Mouse (Mus musculus): ENCODE results near the gene R3hdm1.
"Not testable (repeated sequence)": the region's sequence is repeated elsewhere in the genome, so short reads cannot be mapped to it uniquely, and the experiment has no call there.

R3hdm1 gene

GRCm38 (mm10) chr1:128136222-128136621 is 33.1 kb downstream of the R3hdm1 start:
- DNase-seq (ENCODE audit: low read depth): not testable (repeated sequence)

DNA sequence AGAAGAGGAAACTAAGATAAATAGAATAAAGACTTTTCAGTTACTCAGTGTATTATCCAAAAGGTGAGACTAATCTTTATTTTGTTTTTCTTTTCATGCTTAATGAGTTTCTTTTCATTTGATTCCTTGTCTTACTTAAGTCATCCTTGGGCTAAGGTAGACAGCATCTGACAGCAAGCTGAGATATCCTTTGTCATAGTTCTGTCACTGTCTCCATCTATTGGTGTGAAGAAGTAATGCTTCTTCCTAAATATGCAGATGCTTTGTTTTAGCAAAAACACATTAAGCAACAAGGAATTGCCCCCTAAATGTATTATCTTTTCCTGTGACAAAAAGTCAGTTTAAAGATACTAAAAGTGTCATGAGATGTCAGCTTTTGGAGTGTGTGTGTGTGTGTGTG is 37.9 kb downstream of the R3hdm1 start:
- DNase-seq (ENCODE audit: low read depth): no peak

DNA sequence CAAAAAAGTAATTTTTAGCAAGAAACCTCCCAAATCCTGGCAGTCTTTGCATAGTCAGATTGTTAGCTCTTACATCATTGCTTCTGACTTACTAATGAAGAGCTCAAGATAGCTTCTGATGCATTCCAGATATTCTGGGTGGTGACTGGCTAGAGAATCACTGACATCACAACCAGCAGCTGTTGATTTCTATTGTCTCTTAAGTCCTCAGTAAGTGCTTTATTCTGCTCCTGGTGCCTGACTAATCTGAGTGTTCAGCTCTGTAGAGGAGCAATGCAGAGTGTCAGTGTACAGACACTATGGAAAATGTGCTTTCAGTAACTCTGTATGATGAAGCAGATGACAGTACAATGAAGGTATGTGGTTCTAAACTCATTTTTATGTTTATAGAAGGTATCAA is 38.6 kb downstream of the R3hdm1 start:
- no peak for DNase-seq (ENCODE audit: low read depth)

DNA sequence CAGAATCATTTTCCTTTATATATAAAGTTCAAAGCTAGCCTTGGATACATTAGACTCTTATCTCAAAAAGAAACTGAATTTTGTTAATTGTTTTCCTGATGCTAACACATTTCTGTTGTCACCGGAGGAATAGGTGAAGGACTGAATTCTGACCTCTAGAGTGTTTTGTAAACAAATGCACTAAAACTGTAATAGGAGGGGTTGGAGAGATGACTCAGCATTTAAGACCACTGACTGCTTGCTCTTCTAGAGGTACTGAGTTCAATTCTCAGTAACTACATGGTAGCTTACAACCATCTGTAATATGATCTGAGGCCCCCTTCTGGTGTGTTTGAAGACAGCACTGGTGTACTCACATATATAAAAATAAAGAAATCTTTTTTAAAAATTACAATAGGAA is 63.9 kb downstream of the R3hdm1 start:
- no peak for DNase-seq (ENCODE audit: low read depth)

GRCm38 (mm10) chr1:128170104-128170503 is 67.0 kb downstream of the R3hdm1 start:
- no peak for DNase-seq (ENCODE audit: low read depth)

GRCm38 (mm10) chr1:128191426-128191825 is 88.3 kb downstream of the R3hdm1 start:
- no peak for DNase-seq (ENCODE audit: low read depth)

- DNase-seq (ENCODE audit: low read depth): no peak
These were observed 89.3 kb downstream of the R3hdm1 start for GRCm38 (mm10) chr1:128192369-128192768.

DNA sequence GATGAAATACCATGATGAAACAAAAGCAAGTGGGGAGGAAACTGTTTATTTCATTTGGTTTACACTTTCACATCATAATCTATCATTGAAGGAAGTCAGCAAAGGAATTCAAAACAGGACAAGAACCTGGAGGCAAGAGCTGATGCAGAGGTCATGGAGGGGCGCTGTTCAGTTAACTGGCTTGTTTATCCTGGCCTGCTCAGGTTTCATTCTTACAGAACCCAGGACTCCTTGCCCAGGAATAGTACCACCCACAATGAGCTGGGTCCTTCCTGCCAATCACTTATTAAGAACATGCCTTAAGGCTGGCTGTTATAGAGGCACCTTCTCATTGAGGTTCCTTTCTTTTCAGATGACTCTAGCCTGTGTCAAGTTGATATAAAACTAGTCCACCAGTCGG is 90.9 kb downstream of the R3hdm1 start:
- DNase-seq (ENCODE audit: low read depth): no peak

GRCm38 (mm10) chr1:128197353-128197752 is 94.3 kb downstream of the R3hdm1 start:
- no peak for DNase-seq (ENCODE audit: low read depth)

DNA sequence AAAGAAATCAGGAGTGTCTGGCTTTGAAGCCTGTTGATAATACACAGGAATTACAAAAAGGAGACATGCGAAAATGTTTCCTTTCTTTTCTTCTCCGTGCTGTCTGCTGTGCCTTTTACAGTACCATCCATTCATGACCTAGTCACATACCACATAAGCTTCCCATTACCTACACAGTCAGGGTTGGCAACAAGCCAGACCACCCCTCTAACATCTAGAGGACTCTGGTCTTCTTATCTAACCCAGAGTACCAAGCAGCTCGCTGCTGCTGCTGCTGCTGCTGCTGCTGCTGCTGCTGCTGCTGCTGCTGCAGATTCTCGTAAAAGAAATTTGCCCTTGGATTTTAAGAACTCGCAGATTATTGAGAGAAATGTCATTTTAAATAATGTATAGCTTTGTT is 110.2 kb downstream of the R3hdm1 start:
- no peak for DNase-seq (ENCODE audit: low read depth)

DNA sequence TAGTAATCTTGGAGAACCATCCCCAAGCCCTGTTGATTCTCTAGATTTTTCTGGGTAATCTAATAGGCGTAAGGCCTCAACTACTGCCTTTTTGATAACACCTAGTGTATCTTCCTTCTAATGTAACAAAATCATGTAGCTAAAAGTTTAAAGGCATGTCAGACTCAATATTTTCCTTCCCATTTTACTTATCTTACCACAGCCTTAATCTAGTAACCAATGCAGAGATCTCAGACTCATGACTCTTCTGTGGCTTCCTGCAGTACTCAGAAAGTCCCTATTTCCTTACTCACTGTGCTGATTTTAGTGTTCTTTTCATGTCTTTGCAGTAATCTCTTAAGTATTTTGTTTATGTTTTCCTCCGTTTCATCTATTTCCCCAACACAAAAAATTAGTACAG is 118.8 kb downstream of the R3hdm1 start:
- no peak for DNase-seq (ENCODE audit: low read depth)

- DNase-seq (ENCODE audit: low read depth): no peak
These were observed 120.2 kb downstream of the R3hdm1 start for GRCm38 (mm10) chr1:128223304-128223703.

- DNase-seq (ENCODE audit: low read depth): no peak
These were observed 132.1 kb downstream of the R3hdm1 start for GRCm38 (mm10) chr1:128235181-128235580.

GRCm38 (mm10) chr1:128243627-128243995 is 140.5 kb downstream of the R3hdm1 start, which contains the start of gene Ubxn4:
TSS of gene Ubxn4 (plus strand) at chr1:128243964.
- DNase-seq (ENCODE audit: low read depth): no peak

GRCm38 (mm10) chr1:128243996-128244726 is 141.1 kb downstream of the R3hdm1 start:
- peak; percentile 99 for DNase-seq (ENCODE audit: low read depth)

- DNase-seq (ENCODE audit: low read depth): peak; percentile 59
These were observed 141.7 kb downstream of the R3hdm1 start for GRCm38 (mm10) chr1:128244727-128245355.

DNA sequence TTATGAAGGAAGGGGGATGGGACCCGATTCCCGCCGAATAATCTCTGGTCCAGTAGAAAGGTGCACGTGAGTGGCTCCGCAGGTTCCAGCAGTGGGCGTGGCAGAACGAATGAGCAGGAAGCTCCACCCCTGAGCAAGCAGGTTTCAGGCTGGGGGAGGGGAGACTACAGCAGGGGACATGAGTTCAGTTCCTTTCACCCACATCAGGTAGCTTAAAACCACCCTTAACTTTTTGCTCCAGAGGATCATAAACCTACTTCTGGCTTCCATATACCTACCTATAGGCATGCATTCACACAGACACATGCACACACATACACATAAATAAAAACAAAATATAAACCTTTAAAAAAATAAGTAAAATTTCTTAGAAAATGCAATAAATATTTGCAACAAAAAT is 164.0 kb downstream of the R3hdm1 start:
- not testable (repeated sequence) for DNase-seq (ENCODE audit: low read depth)

DNA sequence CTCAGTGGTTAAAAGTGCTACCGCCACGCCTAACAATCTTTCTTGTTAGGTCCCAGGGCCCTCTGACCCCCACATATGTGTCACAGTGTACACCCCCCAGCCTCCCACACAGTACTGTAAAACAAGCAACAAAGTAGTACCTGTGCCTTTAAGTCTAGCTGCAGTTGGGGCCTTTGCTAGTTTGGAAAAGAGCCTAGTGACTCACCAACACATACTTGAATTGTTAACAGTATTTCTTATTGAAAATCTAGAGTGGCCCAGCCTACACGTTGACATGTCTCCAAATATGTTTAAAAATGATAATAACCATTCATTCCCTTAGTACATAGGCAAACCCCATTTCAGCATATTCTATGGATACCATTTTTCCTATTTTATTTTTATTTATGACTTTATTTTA is 167.6 kb downstream of the R3hdm1 start:
- DNase-seq (ENCODE audit: low read depth): no peak

DNA sequence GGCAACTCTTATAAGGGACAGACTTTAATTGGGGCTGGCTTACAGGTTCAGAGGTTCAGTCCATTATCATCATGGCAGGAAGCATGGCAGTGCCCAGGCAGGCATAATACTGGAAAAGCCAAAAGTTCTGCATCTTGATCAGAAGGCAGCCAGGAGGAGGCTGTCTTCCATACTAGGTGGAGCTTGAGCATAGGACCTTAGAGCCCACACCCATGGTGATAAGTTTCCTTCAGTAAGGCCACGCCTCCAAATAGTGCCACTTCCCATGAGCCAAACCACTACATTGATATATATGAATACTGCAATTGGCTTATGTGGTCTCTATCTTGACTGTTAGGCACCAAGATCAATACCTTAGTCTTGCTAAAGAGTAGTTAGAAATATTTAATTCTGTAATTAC is 172.8 kb downstream of the R3hdm1 start:
- peak; percentile 27 for DNase-seq (ENCODE audit: low read depth)

- no peak for DNase-seq (ENCODE audit: low read depth)
These were observed 175.5 kb downstream of the R3hdm1 start for GRCm38 (mm10) chr1:128278563-128278962.

- DNase-seq (ENCODE audit: low read depth): peak; percentile 17
These were observed 178.7 kb downstream of the R3hdm1 start for GRCm38 (mm10) chr1:128281753-128282152.

DNA sequence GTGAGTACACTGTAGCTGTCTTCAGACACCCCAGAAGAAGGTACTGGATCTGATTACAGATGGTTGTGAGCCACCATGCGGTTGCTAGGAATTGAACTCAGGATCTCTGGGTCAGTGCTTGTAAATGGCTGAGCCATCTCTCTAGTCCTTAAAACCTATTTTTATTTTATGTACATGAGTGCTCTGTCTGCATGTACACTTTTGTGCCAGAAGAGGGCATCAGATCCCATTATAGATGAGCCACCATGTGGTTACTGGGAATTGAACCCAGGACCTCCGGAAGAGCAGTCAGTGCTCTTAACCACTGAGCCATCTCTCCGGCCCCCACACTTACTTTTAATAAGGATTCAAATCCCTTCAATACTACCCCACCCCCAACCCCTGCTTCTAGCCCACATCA is 179.8 kb downstream of the R3hdm1 start:
- DNase-seq (ENCODE audit: low read depth): no peak

DNA sequence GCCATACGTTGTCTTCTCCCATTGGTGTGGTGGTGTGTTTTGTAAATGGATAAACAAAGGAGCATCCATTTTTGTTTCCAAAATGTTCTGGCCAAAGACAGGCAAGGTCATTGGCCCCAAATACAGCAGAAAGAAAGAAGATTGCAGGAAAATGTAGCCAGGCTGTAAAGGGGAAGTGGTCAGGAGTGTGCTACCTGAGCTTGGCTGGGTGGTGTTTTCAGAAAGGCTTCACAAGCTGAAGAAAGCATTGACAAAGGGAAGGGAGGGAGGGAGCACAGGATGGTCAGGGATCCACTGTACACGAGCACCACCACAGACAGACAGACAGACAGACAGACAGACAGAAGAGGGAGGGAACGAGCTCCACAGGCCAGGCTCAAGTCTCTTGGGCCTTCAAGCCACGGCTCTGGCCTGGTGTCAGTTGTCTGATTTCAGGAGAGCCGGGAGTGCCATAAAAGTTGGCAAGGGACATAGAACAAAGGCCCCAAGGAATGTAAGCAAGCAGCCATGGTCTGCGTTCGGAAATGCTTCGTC is 181.1 kb downstream of the R3hdm1 start:
- no peak for DNase-seq (ENCODE audit: low read depth)

- DNase-seq (ENCODE audit: low read depth): no peak
These were observed 182.0 kb downstream of the R3hdm1 start for GRCm38 (mm10) chr1:128285136-128285535.
